Mouse (Mus musculus): ENCODE measurements around the gene Shmt2.
A peak's percentile ranks its signal among the peaks of the same experiment; 100 is the strongest.

Shmt2 gene

DNA sequence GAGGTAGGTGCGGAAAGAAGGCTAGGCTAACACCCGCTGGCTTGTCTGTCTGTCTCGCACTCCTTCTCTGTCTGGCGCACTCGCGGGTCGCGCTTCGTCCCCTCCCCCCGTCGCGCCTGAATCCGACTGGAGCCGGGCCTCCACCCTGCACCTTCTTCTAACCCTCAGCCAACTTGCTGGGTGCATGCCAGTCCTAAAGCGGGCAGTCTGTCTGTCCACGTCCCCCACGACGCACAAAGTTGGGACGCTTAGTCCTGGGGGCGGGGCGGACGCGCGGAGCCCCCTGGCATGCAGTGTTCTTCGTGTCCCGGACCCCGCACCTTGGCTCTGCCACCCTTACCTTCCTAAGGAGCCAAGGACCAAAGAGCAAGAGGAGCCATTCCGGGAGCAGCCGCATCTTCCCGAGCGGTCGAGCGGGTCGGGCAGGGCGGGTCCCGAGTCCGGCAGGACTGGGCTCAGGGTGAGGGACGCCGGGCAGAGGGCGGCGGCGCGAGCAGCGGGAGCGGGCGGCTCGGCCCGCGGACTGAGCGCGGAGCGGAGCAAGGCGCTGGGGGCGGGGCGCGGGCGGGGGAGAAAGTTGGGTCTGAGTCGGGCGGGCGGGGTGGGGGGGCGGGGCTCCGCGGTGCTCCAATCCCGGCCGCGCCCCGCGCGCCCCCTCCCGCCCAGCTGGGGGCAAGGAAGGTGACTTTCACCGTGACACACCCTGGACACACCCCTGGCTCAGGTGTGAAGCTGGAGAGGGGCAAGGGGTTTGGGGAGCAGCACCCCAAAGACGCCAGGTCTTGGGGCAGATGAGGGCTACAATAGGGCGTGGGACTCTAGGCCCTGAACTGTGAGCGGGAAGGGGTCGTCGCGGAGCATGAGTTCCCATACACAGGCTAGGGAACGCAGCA is 12.0 kb upstream of the Shmt2 start, which contains the start of gene Nxph4:
Gene Nxph4 (minus strand): TSS at position 524 of the 893 bp plus-strand sequence.
- no peak for DNase-seq (ENCODE audit: low read depth, low spot score)

DNA sequence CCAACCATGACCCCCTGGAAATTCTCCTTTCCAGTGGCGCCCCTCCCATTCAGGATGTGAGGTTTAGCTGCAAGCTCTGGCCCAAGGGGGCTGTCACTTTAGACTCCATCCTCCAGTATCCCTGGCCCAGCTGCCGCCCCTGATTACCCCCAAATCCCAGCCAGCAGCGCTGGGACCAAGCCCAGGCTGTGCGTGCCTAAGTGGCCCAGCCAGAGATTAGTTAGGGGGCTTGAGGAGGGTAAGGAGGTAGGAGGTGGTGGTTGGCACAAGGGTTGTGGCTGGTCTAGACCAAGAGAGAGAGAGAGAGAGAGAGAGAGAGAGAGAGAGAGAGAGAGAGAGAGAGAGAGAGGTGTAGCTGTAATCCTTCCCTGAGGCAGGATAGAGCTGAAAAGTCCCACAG is 9.3 kb upstream of the Shmt2 start:
- DNase-seq (ENCODE audit: low read depth, low spot score), result no peak

DNA sequence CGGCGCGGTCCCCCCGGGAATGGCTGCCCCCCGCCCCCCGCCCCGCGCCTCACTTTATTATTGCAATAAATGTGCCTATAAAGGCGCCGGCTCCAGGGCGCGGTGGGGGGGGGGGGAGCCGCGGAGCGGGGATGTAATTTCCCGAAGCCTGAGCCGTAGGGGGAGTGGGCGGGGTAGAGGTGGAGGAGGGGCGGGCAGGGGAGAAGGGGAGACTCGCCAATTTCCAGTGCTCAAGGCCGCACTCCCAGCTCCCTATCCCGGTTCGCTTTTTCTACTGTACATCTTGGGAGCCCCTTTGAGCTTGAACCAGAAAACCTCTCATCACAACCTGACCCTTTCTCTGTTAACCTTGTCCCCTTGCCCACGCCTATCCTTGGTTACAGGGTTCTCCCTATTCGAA is 8.7 kb upstream of the Shmt2 start:
- DNase-seq (ENCODE audit: low read depth, low spot score), result no peak

DNA sequence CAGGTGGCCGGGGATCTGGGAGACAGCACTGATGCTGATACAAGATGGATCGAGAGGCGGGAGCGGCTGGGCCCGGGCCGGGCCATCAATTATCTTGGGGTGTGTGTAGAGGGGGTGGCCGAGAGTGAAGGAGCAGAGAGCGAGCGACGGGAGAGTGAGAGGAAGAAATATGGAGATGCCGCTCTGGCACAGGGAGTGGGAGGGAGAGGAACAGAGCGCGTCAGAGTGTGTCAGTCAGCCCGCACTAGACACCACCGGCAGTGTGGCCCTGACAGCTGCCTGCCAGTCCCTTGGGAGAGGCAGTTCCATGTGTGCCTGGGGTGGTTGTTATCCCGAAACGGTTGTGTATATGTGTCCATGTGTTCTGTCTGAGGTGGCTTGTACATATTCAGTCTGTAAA is 5.2 kb upstream of the Shmt2 start:
- no peak for DNase-seq (ENCODE audit: low read depth, low spot score)

DNA sequence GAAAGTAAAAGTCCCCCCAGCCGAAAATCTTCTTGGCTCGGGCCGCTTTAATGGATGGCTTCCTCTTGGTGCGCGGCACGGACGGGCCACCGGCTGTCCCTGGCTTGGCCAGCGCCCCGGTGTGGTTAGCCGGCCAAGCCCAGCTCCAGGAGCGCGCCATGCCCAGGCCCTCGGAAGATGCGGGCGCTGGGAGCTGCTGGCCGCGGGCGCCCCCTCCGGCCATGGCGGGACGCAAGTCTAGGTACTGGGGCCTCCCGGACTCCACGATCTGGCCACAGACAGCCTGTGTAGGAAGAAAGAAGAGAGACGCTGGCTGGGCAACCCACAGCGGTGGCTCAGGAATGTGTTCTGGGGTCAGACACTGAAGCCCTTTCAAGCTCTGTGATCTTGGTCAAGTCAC is 4.4 kb upstream of the Shmt2 start:
- peak; percentile 68 for DNase-seq (ENCODE audit: low read depth, low spot score)

DNA sequence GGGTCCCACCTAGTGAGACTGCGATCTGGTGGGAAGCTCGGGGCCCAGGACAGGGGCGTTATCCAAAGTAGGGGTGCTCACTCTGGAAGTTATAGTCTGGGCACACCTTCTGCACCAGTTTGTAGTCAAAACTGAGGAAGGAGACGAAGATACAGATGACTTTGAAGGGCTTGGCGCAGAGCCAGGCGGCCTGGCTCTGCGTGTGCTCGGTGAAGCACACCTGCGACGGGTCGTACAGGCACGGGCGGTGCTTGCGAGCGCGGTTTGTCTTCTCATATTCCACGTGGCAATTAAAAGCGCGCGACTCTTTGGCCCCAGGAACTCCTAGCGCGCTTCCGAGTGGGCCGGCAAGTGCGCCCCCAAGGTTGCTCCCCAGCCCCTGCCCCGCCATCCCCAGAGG is 3.8 kb upstream of the Shmt2 start:
- no peak for DNase-seq (ENCODE audit: low read depth, low spot score)

DNA sequence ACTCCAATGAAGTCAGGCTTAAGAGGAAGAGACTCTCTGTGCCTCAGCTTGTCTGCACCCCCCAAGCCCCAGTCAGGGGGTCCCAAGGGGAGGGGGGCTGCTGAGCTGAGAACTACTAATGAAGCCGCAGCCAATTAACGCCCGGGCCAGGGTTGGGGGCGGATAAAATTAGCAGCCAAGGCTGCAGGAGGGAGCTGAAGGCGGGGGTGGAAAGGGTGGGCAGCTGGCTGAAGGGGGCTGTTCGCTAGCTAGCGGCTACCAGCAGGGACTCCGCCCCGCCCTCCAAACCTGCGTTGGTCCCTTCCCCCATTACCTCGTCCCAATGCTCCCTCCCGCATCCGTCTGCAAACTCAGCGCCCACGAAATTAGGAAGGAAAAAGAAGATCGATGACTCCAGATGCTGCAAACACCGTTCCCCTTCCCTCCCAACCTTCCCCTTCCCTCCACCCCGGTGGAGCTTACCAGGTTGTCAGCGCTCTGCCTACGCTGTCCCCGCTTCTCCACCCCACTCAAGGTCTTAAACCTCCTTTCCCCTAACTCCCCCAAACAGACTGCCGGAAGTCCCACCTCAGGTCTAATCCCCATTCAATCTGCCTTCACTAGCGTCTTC is 2.5 kb upstream of the Shmt2 start:
- DNase-seq (ENCODE audit: low read depth, low spot score), result no peak

DNA sequence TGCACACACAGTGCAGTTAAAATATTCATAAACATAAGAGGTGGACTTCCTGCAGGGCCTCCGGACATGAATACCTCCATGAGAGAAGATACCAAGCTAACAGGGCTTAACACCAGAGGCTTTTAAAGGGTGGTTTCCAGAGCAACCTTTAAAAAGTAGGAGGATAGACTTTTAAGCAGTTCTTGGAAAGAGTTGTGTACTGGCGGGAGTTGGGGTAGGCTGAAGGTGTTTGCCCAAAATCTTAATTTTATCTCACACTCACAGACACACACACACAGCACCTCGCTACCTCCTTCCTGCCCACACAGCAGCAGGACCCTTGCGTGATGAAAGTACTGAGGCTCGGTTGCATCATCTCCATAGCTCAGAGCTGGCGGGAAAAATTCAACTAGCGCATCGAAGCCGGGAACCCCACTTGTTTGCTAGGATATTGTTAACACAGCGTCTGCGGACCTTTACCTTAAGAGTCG is 598 bp downstream of the Shmt2 start:
- no peak for DNase-seq (ENCODE audit: low read depth, low spot score)

DNA sequence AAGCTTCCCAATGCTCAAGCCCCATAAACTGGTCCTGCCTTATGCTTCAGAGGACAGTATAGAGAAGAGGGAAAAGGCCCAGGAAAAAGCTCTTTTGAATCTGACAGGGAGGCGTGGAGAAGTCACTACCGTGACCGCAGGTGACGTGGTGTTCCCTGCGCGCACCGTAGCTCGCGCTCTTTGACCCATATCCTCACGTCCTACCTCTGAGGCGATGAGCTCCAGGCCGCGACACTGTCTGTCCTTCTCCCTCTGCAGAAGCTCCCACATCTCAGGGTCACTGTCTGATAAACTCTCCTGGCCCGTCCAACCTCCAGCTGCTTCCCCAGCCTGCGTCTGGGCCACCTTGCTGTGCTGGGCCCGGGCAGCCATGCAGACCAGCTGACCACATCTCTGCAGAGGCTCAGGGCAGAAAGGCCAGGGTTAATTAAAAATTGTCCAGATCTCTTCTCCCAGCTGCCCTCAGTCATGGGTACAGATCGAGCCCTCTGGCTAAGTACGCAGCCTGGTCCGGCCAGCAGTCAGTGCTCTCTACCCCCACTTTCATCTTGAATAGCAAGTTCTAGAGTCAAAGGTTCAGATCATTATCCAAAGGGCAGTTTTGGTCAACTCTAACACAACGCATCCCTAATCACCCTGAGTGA is 1.4 kb downstream of the Shmt2 start:
- DNase-seq (ENCODE audit: low read depth, low spot score), result no peak

DNA sequence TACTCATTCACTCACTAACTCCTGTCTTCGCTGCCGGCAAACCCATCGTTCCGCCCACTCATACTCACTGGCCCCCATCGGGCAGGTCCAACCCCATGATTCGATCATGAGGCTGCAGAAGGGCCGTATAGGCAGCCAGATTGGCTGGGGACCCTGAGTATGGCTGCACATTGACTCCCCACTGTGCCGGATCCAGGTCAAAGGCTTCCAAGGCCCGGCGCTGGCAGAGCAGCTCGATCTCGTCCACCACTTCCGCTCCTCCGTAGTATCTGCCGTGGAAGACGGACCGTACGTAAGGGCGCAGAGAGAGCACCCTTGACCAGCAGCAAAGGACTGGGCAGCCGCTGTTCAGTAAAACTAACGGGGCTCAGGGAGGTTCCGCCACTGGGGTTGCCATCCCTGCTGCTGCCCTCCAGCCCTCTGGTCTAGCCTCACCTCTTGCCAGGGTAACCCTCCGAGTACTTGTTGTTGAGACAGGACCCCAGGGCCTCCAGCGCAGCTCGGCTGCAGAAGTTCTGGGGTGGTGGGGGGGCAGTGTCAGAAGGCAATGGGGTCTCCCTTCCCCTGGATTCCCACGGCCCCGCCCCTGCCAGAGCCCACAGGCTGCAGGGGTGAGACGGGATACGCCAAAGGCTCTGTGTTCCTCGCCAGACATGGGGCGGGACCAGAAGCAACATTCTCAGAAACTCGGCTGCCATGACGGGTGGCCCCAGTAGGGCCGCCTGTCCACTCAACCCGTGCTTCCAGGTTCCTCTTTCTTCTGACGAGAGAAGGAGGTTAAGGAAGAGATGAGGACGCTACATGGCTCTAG is 2.1 kb downstream of the Shmt2 start:
- no peak for DNase-seq (ENCODE audit: low read depth, low spot score)

DNA sequence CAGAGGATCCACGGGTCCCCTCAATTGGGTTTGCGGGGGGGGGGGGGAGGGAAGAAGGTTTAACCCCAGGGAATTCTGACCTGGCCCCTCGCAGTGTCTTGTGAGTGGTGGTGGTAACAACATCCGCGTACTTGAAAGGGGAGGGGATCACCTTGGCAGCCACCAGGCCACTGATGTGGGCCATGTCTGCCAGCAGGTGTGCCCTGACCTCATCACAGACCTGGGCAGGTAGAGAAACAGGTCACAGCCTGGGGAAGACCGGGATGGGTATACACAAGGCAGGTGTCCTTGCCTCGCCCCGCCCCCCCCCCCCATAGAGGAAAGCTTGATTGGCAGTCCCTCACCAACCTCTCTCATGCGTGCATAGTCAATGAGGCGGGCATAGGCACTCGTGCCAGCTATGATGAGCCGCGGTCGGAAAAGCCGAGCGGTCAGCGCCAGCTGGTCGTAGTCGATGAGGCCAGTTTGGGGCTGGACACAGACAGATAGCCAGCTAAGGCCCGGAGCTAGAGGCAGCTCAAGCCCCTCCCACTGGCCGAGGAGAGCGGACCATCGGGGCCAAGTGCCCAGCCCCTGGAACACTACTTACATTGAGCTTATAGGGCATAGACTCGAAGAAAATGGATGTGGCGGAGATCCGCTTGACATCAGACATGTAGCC is 3.1 kb downstream of the Shmt2 start:
- DNase-seq (ENCODE audit: low read depth, low spot score), result no peak

DNA sequence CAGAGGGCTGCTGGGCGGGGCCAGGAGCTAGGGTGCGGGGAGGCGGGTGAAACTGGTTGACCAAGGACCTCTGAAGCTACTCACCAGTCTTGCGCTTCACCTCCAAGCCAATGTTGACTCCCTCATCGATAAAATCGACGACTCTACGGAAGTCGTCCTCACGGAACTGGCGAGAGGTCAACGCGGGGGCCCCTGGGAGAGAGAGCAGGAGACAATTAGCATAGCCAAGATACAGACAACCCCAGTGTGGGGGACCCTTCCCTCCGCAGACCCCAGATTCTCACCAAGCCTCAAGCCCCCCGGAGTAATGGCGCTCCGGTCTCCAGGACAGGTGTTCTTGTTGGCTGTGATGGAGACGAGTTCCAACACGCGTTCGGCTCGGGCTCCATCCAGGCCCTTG is 4.3 kb downstream of the Shmt2 start:
- DNase-seq (ENCODE audit: low read depth, low spot score), result no peak

DNA sequence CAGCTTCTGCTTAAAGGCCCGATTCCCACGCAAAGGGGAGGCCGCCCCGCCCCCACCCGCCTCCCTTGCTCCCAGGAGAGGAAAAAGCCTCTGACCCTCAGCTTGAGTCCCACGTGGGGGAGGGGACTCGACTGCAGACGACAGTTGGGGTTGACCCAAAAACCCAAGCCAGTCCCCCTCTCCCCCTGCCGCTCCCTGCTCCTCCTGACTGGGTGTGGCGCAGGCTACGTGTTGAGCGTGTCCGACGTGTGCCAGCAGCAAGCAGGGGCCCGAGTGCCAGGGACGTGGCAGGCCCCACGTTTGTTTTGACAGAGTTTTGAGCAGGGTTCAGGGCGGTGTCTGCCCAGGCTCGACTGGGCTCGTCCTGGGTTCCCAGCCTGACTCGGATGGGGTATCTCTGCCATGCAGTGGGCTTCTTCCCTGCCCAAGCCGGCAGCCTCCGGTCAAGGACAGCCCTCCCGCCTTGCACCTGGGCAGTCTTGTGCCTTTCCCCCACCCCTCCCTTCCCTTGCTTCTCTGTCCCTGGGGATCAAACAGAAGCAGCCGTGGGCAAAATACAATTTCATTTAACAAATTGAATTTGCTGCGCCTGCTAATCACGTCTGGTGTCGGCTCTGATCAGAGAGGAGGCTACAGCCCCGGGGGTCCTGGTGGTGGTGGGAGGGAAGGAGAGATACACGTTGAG is 5.5 kb downstream of the Shmt2 start:
- no peak for DNase-seq (ENCODE audit: low read depth, low spot score)

DNA sequence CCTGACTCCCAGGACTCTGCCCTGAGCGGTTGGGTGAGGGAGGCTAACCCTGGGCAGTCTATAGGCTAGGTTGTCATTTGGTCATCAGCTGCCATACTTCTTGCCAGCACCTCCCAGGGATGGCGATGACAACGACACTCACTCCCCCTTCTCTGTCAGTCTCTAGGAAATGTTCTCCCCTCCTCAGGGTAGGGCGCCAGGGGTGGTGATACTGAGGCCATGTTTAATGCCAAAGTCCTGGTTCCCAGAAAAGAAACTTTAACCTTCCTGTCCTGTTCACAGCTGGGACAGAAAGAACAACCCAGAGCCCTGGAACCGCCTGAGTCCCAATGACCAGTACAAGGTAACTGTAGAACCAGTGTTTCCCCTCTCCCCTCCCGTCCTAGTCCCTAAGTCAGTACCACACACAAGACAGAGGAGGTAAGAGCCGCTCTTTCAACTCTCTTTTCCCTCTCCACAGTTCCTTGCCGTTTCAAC is 6.2 kb downstream of the Shmt2 start:
- DNase-seq (ENCODE audit: low read depth, low spot score), result no peak

DNA sequence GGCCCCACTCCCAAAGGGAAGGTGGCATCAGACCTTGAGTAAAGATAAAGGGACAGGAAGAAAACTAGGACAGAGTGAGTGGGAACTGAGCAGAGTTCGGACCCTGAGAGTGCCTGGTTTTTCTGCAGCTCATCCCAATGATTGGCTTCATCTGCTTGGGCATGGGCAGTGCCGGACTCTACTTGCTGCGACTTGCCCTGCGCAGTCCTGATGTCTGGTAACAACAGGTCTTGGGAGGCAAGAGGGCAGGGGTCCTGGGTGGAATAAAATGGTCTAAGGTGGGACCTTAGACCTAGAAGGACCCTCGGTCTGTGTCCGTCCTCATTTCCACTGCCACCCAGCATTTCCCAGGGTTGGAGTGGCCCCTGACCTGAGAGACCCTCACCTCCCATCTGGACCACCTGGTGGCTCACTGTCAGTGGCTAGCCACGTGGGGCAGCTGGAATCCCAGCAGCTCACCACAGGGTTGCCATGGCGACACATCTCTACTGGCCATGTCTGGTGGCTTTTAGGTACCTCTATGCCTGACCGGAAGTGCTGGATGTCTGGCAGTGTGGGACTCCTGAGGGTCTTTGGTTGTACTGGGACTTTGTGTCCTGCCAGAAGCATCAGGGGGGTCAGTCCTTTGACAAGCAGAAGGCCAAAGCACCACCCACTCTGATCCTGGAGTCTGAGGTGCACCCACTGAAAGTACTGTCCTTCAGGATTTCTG is 6.8 kb downstream of the Shmt2 start:
- DNase-seq (ENCODE audit: low read depth, low spot score), result no peak

DNA sequence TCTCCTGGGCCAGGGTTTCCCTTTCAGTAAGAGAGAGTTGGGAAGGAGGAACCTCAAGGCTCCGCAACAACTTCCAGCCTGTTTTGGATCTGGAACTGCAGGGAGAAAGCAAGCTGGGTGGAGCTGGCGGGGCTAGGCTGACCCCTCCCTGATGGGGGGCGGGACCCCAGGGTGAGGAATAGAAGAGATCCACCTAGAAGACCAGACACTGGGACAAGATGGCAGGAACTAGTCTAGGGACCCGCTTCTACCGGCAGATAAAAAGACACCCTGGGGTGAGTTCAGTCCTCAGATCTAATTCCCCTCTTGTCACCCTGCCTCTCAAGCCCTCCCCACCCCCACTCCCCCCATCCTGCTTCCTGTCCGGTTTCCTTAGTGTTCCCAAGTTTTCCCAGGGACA is 7.5 kb downstream of the Shmt2 start, which contains the start of gene Ndufa4l2:
Gene Ndufa4l2 (plus strand): TSS at position 204 of the 400 bp plus-strand sequence.
- no peak for DNase-seq (ENCODE audit: low read depth, low spot score)

DNA sequence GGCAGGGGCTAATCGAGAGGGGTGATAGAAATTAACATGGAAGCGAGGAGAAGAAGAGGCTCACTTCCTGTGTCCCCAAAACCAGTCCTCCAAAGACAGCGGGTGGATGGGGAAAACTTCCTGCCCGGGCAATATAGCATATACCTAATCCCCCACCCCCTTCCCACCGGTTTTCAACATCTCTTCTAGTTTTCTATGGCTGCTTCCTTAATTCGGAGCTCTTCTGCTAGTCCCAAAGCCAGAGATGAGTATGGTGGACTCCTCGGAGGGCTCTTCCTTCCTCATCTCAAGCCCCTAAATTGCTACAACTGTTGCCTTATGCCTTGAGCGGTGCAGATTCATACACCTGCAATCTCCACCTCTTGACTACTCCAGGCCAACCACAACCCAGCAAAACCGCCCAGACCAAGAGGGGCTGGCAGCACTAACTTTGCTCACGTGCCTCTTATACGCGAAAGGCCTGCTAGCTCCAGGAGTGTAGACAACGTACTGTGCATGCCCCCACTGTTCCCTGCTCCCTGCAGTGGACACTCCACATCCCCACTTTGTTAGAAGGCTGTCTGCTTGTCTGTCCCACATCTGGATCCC is 8.0 kb downstream of the Shmt2 start:
- DNase-seq (ENCODE audit: low read depth, low spot score), result no peak

DNA sequence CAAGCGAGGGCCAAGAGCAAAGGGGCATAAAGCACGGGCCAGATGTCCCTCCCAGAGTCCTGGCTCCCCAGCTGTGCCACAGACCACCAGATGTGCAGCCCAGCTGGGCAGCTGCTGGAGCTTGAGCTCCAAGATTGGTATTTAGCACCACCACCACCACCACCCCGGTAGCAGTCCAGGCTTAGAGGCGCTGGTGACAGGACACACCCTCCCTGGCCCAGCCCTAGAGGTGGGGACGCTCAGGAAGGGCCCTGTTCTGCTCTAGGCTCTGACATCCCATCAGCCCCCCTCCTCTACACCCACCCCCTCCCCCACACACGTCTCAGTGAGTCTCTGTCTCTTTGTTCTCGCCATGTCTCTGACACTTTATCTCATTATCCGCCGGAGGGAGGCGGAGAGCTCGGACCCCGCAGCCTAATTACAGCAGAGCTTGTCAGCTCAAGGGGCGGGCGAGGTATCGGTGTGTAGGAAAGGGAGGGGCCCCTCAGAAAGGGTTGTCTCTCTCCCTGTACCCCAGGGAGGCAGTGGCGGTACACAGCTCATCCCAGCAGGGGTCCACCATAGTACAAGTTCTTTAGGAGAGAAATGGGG is 8.6 kb downstream of the Shmt2 start:
- no peak for DNase-seq (ENCODE audit: low read depth, low spot score)

DNA sequence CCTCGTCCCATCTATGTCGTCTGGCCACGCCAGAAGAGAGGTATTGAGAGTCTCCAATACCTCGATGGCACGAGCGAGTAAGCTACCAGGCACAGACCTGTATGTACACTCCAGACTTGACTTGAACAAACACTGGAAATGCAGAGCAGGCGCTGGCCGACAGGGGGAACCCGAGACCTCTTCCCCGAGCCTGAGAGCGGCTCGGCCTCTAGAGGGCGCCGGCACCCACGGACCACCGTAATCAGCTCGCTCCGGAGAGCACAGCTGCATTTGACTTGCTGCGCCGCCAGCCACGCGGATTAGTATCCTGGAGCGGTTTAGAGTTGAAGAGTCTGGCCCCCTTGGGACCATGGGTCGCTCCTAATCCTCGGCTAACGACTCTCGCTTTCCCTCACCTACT is 9.4 kb downstream of the Shmt2 start:
- peak; percentile 95 for DNase-seq (ENCODE audit: low read depth, low spot score)
